Mouse (Mus musculus) limb, embryonic 14.5 days (tissue): ENCODE results near the gene Fgd5. TPM values are rescaled to one million over a fixed set of nuclear protein-coding genes. Genes with fewer than 3 reads are reported as not detected.

ENCODE experiments used
- ATAC-seq: fragments of 200-750 bp; cut with Nextera tagmentation; 2 replicates; pipeline ENCODE4 v1.8.0; 2017; ENCODE audit warnings: low read depth, moderate number of reproducible peaks, moderate TSS enrichment; ENCODE audit not compliant: low FRiP score
- DNase-seq: peaks from one replicate; pipeline ENCODE4 v3.0.0-alpha.2; 2015; ENCODE audit warnings: low spot score
- H3K27ac ChIP-seq: fragments of 300-500 bp; sonication (generic); replicated peaks from 2 replicates; pipeline ENCODE4 v1.5.1; 2014; ENCODE audit warnings: low read depth, mild to moderate bottlenecking, low read length, moderate library complexity, mixed read lengths
- H3K27me3 ChIP-seq: fragments of 300-500 bp; sonication (generic); 2 replicates; pipeline ENCODE4 v1.6.1; 2014; ENCODE audit warnings: low read length, mixed read lengths; ENCODE audit not compliant: control insufficient read depth, insufficient read depth
- H3K36me3 ChIP-seq: fragments of 300-500 bp; sonication (generic); 2 replicates; pipeline ENCODE4 v1.6.1; 2014; ENCODE audit warnings: mild to moderate bottlenecking, low read length, moderate library complexity, mixed read lengths; ENCODE audit not compliant: control insufficient read depth, insufficient read depth
- H3K4me1 ChIP-seq: fragments of 300-500 bp; sonication (generic); 2 replicates; pipeline ENCODE4 v1.6.1; 2014; ENCODE audit warnings: antibody characterized with exemption, low read length, mixed read lengths; ENCODE audit not compliant: control insufficient read depth, insufficient read depth
- H3K4me2 ChIP-seq: fragments of 300-500 bp; sonication (generic); replicated peaks from 2 replicates; pipeline ENCODE4 v1.6.1; 2014; ENCODE audit warnings: low read depth, mild to moderate bottlenecking, low read length, moderate library complexity; ENCODE audit not compliant: severe bottlenecking
- H3K4me3 ChIP-seq: fragments of 300-500 bp; sonication (generic); replicated peaks from 2 replicates; pipeline ENCODE4 v1.5.1; 2014; ENCODE audit warnings: low read length
- H3K9ac ChIP-seq: fragments of 300-500 bp; sonication (generic); 2 replicates; pipeline ENCODE4 v1.6.1; 2014; ENCODE audit warnings: mild to moderate bottlenecking, low read depth, low read length, moderate library complexity; ENCODE audit not compliant: severe bottlenecking
- H3K9me3 ChIP-seq: fragments of 300-500 bp; sonication (generic); 2 replicates; pipeline ENCODE4 v1.6.1; 2016; ENCODE audit warnings: low read length; ENCODE audit not compliant: control insufficient read depth
- POLR2A ChIP-seq: fragments of 200-500 bp; IDR thresholded peaks from 2 replicates; pipeline ENCODE4 v1.8.0; 2012; ENCODE audit warnings: inconsistent platforms, mild to moderate bottlenecking, moderate library complexity, borderline replicate concordance; ENCODE audit not compliant: insufficient read depth, insufficient read length; ENCODE audit errors: extremely low read depth
- WGBS: fragments of 180-500 bp; shearing (Covaris S2); extraction: QIAGEN DNeasy Blood & Tissue Kit; methylation state at CpG from one replicate; pipeline ENCODE4 v1.1.7; 2014; 5-methylcytosine and 5-hydroxymethylcytosine counted together
- polyA plus RNA-seq, 2 experiments: library from polyadenylated mRNA; depleted of rRNA in 1 of 2; stranded (reverse) in 1 of 2; unstranded in 1 of 2; fragments of >200 nt; fragmentation: Nextera tagmentation in 1 of 2; extraction: Ambion mirVana in 1 of 2; gene quantifications; 2 replicates each; pipeline versions ENCODE4 v1.2.1 to v1.2.3; 2012 to 2014

Gene Fgd5
- polyA plus RNA-seq, 2 experiments = 8.5 to 10.9 TPM

- Histone ChIP-seq H3K9me3 (no peaks in the 10 kb centered on the region), H3K4me1 (no peaks in the 10 kb centered on the region), H3K4me2 (peak overlapping the region; percentile 96), H3K9ac (peak overlapping the region; percentile 58), H3K27ac (no peak overlapping the region), H3K36me3 (no peaks in the 10 kb centered on the region), H3K27me3 (peaks cover 8% of the 10 kb centered on the region; the same call in 1 of the 2 replicates), H3K4me3 (peak overlapping the region; percentile 54)
- ATAC-seq = no peak
- 9% methylated on average over 23 of the region's 23 CpGs for WGBS
- TF ChIP-seq POLR2A = no peak
- DNase-seq = no peak
Measured at GRCm38 (mm10) chr6:91979301-91979996, 771 bp downstream of the Fgd5 start.

- 47% methylated on average over 3 of the region's 3 CpGs for WGBS
- Histone ChIP-seq H3K4me3 (no peak overlapping the region), H3K9me3 (no peaks in the 10 kb centered on the region), H3K27me3 (peaks cover 8% of the 10 kb centered on the region; the same call in 1 of the 2 replicates), H3K27ac (no peak overlapping the region), H3K36me3 (no peaks in the 10 kb centered on the region), H3K4me1 (no peaks in the 10 kb centered on the region), H3K9ac (no peak overlapping the region), H3K4me2 (peak overlapping the region; percentile 96; the same call in 1 of the 2 replicates)
- TF ChIP-seq POLR2A = no peak
- no peak for DNase-seq
- ATAC-seq = no peak
Measured at GRCm38 (mm10) chr6:91980011-91980410, 1.3 kb downstream of the Fgd5 start.

- H3K9ac ChIP-seq = no peak overlapping the region
- no peak overlapping the region for H3K27ac ChIP-seq
- no peak overlapping the region for H3K4me3 ChIP-seq
- H3K36me3 ChIP-seq = no peaks in the 10 kb centered on the region
- 88% methylated on average over 8 of the region's 8 CpGs for WGBS
- no peak for DNase-seq
- no peaks in the 10 kb centered on the region for H3K27me3 ChIP-seq
- H3K4me2 ChIP-seq = no peak overlapping the region
- TF ChIP-seq POLR2A = no peak
- no peaks in the 10 kb centered on the region for H3K9me3 ChIP-seq
- no peaks in the 10 kb centered on the region for H3K4me1 ChIP-seq
- no peak for ATAC-seq
Measured at GRCm38 (mm10) chr6:91990101-91990500, 11.4 kb downstream of the Fgd5 start.

- H3K4me1 ChIP-seq = no peaks in the 10 kb centered on the region
- no peak for TF ChIP-seq POLR2A
- no peaks in the 10 kb centered on the region for H3K9me3 ChIP-seq
- no peak overlapping the region for H3K4me2 ChIP-seq
- no peaks in the 10 kb centered on the region for H3K36me3 ChIP-seq
- ATAC-seq = no peak
- no peak overlapping the region for H3K27ac ChIP-seq
- DNase-seq = no peak
- 87% methylated on average over 2 of the region's 2 CpGs for whole genome bisulfite sequencing
- no peaks in the 10 kb centered on the region for H3K27me3 ChIP-seq
- no peak overlapping the region for H3K4me3 ChIP-seq
- no peak overlapping the region for H3K9ac ChIP-seq
Measured at GRCm38 (mm10) chr6:91992823-91993222, 14.1 kb downstream of the Fgd5 start.

GRCm38 (mm10) chr6:91993795-91994505, 15.3 kb downstream of the Fgd5 start:
- TF ChIP-seq POLR2A = no peak
- H3K27me3 ChIP-seq = no peaks in the 10 kb centered on the region
- no peaks in the 10 kb centered on the region for H3K4me1 ChIP-seq
- H3K9ac ChIP-seq = no peak overlapping the region
- H3K36me3 ChIP-seq = no peaks in the 10 kb centered on the region
- ATAC-seq (no peak), DNase-seq (no peak)
- WGBS = 70% methylated on average over 8 of the region's 8 CpGs
- H3K4me3 ChIP-seq = no peak overlapping the region
- H3K9me3 ChIP-seq = no peaks in the 10 kb centered on the region
- H3K4me2 ChIP-seq = no peak overlapping the region
- no peak overlapping the region for H3K27ac ChIP-seq
